Mouse (Mus musculus) c-Kit-positive CD71-positive TER-119-negative erythroid progenitor cells, embryonic 14.5 days (primary cell): Measurements from ENCODE around the gene Gm42906.

Experiments
- DNase-seq: peaks from one replicate; pipeline ENCODE4 v3.0.0-alpha.2; 2013; ENCODE audit warnings: low read depth

Gm42906 gene

DNA sequence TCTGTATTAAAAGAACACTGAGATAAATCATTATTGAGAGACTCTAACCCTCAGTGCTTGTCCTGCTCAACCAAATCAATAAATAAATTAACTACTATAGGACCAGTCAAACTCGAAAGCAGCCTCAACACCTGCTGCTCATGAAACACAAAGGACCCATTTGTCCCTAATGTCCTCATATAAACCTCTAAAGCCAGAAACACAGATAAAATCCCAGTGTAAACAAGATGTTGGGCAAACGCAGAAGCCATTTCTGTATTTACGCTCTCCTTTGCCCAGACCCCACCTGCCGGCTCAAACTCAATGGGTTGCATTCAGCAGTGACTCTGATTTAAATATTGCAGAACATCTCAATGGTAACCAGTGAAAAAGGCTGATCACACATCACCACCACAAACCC lies 131.7 kb downstream of the Gm42906 start:
- no peak for DNase-seq

DNA sequence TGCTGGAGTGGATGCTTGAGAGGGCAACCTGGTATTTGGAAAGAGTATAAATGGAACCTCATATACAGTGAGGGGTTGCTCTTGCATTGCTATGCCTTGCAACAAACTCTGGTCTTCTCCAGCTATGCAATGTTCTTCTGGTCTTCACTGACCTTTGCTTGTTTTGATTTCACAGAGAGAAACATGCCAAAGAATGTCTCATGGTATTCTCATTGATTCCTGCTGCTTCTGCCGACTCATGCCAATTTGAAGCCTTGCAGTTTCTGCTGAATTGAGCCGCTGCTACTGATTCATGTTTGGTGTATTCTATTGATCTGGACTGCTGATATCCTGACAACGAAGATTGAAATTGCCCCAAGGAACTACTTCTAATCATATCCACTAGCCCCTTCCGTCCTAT lies 134.4 kb downstream of the Gm42906 start:
- no peak for DNase-seq

DNA sequence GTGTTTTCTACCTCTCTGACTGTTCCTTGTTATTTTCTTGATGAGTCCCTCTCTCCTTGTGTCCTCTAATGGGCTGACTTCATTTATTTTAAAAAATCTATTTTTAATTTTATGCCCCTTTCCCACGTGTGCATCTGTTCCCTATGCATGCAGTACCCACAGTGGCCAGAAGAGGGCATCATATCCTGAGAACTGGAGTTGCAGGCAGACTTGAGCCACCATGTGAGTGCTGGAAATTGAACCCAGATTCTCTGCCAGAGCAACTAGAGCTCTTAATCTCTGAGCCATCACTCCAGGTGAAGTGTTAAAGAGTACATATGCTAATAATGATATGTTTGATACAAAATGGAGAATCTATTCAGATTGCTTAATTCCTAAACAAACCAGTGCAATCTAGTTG lies 135.7 kb downstream of the Gm42906 start:
- DNase-seq, result peak; percentile 15

DNA sequence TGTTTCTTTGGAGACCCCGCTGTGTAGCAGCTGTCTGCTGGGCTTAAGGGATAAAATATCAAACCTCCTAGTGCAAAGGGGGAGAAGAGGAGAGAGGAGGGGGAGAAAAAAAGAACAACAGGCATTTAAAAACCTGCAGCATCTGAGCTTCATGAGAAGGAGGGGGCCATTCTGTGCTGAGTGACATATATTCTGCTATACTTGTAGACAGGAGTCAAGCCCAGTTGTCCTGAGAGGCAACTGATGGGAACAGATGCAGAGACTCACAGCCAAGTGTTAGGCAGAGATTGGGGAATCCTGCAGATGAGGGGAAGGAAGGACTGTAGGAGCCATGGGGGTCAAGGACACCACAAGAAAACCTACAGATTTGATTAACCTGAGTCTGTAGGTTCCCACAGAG lies 141.6 kb downstream of the Gm42906 start:
- no peak for DNase-seq

DNA sequence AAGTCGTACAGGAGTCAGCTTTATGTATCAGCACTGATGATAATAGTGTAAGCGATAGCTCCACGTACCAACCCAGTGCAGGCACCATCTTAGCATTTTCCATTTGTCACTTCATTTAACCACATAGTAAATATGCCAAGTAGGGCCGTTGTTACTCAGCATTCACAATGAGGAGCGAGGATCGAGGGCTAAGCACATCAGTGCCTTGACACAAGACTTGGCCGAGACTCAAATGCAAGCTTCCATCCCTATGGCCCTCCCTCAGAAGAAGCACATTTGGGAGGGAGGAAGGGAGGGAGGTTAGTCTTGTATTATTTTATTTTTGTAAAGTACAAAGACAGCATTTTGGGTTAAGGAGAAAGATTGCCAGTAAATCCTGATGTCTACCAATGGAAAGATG lies 148.4 kb downstream of the Gm42906 start:
- no peak for DNase-seq

DNA sequence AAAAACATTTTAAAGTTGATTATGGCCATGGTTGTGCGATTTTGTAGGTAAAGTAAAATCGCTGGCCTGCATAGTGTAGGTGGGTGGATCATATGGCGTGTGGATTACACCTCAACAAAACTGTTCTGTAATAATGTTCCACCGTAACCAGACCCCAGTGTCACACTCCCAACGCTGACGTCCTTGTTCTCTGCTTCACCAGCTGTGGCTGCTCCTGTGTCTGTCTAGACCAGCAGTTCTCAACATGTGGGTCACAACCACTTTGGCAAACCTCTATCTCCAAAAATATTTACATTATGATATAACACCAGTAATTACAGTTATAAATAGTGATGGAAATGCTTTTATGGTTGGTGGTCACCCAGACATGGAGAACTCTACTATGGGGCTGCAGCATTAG lies 150.0 kb downstream of the Gm42906 start:
- DNase-seq, result no peak

DNA sequence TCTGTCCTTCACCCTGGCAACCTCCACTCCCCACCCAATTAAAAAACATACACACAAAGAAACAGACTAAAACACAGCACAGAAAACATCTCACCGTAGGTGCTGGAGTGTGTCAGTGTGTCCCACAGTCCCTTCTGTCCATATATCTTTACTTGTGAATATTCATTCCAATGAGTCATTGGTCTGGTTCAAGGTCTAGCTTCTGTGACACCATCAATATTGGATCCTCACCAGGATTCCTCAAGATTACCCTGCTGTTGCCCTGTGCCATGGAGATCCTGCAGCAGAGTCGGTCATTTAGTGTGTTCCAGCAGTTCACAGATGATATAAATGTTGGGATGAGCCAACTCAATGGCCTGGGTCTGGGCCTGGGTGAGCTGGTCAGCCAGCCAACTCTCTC lies 152.0 kb downstream of the Gm42906 start:
- DNase-seq, result no peak

DNA sequence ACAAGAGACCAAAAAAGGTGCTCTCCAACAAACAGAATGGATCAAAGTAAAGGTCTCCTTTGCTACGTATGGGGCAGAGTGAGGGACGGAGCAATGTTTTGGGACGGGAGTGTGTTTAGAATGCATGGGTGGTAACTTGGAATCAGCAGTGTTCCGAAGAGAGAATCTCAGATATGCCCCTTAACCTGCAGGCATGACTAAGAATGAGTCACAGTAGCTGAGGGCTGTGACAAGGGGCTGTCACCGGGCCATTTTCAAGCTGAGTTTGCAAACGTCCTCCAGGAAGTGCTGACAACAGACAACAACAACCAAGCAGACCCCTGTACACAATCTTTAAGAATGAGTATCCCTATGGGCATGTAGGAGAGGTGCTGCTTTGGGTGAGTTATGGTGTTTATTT lies 153.7 kb downstream of the Gm42906 start:
- DNase-seq, result no peak

DNA sequence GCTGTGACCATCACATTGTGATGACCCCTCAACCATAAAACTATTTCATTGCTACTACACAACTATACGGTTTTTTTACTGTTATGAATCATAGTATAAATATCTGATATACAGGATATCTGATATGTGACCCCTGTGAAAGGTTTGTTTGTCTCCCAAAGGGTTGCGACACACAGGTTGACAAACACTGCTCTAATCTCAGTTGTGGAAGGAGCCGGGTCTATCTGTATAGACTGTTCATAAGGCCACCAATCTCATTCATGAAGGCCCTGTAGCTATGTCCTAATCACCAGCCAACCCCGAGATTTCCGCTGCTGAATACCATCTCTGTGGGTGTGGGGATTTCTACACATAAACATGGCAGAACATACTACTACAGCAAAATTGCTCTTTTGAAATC lies 157.1 kb downstream of the Gm42906 start:
- no peak for DNase-seq

DNA sequence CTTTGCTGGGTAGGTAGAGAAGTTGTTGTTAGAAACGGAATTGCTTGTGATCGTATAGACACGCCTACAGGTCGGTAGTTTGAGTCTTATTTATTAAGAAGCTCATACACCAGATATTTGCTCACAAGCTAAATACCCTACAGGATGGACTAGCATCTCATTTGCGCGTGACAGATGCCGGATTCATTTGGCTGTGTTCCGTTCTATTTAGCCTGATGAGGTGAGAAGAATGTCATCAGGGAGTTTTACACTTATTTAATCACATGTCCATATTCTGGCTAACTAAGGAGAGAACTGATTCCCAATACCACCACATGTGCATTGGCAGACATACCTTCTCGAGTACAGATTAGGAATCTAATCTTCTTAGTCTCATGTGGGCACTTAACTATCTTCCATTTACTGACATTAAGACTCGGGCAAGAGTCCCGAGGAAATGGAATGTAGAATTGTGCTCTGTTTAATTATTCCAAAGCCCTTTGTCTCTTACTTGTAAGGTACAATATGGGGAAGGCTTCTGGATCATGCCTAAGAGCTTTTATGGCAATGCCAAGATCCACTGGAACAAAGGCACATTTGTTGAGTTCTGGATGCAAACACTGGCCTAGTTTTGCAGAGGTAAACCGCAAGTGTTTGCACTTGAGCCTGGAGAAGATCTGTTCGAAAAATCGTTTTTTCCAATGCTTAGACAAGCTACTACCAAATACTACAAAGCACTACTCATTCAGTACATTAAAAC lies 160.9 kb downstream of the Gm42906 start:
- no peak for DNase-seq

DNA sequence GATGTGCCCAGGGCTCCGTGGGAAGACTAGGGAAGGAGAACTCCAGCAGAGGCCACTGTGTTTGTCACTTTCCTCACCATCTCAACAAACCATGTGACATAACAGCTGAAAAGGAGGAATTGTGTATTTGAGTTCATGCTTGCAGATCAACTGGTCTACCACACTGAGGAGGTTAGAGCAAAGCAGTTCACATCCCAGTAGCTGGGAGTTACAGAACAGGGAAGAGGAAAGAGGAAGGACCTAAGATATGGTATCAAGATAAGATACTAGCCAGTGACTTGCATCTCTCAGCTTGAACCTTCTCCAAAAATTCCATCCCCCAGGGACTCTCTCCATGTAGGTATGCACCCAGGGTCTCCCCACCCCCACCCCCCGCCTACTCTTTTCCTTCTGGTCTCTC lies 166.4 kb downstream of the Gm42906 start:
- no peak for DNase-seq

DNA sequence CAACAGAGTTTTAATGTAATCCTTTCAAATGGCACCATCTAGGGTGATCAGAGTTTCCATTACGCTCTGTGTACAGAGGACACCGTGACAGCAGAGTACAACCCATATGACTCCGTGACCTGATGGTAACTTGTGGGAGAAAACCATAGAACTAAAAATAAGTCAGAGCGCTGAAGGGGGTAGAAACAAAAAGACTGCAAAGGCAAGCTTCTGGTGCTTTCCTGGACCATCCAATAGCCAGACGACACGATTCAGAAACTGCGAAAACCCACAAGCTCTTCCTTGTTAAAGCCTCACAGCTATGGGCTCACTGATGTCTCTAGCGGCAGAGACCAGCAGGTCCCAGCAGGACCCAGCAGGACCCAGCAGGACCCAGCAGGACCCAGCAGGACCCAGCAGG lies 175.8 kb downstream of the Gm42906 start:
- DNase-seq, result no peak

DNA sequence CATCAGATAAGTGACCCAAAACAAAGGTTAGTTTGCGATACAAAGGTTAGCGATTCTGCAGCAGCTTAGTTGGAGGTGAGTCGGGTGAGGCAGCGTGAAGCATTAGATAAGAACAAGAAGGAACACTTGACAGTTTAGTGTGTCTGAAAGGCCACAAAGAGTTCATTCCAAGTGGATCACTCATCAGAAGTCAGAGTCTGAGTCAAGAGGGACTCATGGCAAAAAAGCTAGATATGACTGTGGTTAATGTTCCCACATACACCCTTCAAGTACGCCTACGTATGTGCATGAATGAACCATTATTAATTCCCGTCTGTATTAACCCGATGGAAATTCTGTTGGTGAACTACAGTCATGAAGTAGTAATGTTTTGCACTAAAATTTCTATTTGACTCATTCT lies 176.3 kb downstream of the Gm42906 start:
- no peak for DNase-seq

DNA sequence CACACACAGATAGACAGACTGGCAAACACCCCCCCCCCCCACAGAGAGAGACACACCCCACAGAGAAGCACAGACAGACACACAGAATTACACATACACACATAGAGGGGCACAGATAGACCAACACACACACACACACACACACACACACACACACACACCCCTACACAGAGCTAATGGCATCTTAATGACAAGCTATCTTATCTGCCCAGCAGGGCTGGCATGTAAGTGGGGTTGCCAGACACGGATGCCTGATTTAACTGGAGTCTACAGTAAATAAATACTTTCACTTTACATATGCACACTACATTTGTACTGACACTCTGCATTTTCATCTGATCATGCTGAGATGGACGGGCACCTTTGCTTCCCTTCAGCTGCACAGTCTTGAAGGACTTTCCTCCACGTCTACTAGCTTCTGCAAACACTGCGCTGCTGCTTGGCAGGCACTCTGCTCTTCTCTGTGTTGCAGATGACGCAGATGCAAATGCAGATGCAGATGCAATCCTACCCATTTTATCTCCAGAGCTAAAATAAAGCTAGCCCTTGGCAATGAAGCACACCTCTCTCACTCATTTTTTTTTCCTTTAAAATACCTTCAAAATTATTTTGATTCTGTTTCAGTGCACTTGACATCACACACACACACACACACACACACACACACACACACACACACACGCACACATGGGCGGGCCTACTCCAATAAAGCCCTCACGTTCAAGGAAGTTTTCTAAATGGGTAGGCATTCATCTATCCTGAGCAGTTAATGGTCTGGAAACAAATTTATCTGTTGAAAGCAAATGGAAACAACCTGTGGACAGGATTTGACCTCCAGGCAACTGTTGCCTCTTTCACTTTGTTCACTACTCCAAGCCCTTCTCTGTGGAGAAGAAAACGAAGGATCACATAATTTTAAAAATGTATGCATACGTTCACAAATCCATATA lies 179.0 kb downstream of the Gm42906 start:
- peak; percentile 48 for DNase-seq

DNA sequence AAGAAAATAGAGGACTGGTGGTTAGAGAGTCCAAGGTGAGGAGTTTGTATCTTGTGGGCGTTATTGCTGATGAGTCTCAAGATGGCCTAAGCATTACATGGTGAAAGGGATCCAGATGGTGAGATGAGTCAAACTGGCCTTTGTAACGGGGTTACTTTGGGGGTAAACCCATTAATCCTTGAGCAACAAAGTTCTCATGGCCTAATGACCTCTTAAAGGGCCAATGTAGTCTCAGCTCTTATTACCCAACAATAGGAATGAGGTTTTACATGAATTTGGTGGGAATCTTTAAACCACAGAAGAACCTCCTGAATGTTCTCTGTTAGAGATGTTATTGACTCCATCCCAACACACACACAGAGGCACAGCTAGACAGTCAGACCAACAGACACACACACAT lies 179.9 kb downstream of the Gm42906 start:
- DNase-seq, result no peak

DNA sequence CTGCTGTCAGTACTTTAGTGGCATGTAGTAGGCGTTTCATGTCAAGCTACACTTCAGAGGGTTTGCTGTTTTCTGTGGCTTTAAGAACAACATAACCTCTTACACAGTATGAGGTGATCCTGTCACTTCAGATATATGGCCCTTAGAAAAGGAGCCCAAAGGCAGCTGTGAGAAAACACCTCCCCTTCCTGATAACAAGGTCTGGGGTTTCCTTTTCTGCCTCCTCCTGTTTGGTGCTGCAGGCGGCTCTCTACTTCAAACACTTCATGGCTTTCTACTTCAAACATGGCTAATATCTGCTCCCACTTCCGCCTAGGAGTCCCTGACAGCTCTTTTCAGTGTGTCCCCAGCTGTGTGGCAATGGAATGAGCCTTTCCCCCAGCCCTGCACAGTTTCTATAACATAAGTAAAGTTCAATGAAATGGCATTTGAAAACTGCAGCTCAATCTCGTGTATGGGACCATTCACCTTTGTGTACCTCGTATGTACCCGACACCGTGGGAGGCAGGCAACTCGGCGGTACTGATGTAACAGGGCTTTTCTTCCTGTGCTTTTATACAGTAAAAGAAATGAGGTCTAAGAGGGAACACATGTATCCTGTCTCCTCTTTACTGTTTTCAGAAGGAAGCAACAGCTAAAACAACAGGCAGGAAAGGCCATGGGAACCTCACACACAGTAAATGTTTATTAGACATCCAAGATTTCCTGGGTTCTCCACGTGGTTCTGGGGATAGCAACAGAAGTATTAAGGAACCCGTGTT lies 180.7 kb downstream of the Gm42906 start:
- no peak for DNase-seq

DNA sequence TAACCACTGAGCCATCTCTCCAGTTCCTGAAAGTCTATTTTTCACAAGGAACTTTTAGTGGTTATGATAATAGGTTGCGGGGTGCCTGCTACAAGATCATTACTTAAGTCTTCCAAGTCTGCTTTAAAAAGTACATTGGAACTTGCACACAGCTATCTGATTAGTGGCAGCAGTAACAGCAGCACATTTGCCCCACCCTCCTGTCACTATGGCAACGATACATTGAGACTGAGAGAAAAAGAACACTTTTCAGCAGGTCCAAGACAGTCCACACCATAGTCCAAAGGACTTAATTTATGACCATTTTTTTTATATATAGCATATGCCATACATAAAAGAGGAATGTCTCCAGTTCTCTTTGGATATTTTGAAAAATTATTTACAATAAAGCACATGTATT lies 181.7 kb downstream of the Gm42906 start:
- peak; percentile 56 for DNase-seq

DNA sequence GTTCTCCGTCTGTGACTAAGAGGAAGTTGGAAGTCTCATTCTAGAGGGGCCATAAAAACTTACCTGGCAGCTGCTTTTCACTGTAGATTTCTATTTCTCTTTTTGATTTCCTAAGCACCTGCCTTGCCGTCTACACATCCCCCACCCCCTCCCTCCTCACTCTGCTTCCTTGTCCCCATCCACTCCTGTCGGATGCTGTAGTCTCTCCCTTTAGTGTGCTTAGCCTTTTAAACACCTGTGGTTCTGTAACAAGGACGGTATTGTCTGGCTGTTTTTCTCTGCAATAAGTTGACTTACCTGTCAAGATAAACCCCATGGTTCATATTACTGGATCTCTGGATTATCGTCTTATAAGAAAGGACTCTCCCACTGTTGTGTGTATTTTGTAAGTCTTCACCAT lies 182.4 kb downstream of the Gm42906 start:
- no peak for DNase-seq

DNA sequence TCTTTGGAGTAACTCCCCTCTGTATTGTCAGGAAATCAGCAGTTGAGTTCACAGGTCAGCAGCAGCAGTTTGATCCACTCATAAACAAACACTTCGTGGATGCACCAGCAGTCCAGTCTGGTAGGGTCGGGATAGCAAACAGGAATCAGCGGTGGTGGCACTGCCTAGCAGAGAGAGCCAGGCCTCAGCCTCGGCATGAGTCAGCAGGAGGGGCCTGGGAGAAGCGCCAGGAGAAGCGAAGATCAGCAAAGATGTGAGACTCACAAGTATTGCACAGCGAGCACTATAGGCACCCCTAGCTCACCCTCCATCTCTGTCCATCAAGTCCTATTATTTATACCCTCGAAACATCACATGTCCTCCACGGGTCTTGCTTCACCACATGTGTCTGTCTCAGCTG lies 189.2 kb downstream of the Gm42906 start:
- DNase-seq, result no peak

DNA sequence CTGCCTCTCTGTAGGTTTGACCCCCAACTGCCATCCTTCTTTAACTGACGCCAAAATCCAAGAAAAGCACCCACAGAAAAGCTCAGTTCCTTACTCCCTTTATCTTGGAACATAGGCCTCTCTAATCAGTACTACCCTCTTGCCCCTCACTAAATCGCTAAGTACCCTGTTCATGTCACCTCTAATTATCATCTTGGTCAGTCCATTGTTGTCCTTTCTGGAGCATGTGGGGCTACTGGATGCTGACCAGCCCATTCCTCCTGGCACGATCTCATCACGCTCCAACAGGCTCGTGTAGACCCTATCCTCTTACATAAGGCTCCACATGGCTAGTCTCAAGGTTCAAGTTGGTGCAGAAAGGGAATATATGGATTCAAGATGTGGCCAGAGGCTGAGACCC lies 191.6 kb downstream of the Gm42906 start:
- DNase-seq, result no peak

DNA sequence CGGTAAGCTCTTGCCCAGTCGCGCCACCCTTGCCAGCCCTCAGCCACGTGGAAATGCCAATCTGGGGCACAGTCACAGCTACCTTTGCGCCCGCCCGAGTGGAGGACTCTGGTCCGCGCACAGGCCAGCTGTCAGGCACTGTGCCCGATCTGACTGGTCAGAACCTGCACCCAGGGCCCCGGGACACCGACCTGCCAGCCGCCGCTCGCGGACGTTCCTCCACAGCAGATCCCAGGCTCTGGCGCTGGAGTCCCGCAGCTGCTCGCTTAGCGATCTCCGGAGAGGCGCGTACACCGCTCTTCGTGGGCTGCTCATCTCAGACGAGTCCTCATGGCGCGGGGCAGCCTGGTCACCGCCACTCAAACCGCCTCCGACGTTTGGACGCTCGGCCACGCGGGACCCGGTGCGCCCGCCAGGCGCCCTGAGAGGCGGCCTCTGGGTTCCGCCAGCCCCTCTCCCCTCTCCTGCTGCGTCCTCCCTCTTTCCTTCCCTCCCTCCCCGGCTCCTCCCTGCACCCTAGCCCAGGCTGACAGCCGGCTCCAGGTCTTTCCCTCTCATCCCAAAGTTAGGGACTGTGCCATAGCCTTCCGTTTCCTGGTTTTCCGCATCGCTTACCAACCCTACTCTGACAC lies 194.4 kb downstream of the Gm42906 start, which contains the start of gene Stard13:
TSS of gene Stard13 (minus strand) at position 437 of the 632 bp plus-strand sequence.
- DNase-seq, result no peak
